Mouse (Mus musculus) stomach, postnatal 0 days (tissue): Measurements from ENCODE around the gene Spryd4.

Experiments
- CTCF ChIP-seq: IDR thresholded peaks from 2 replicates; pipeline ENCODE4 v1.5.1; 2016; ENCODE audit warnings: antibody characterized with exemption, low read depth, mild to moderate bottlenecking, moderate library complexity
- EP300 ChIP-seq: optimal IDR thresholded peaks from 2 replicates; pipeline ENCODE3; 2016; ENCODE audit warnings: antibody characterized with exemption

GRCm38 (mm10) chr10:128208326-128208725, 3.3 kb downstream of the Spryd4 start:
- TF ChIP-seq CTCF (no peak), EP300 (no peak)
